In the genomic region with DNA sequence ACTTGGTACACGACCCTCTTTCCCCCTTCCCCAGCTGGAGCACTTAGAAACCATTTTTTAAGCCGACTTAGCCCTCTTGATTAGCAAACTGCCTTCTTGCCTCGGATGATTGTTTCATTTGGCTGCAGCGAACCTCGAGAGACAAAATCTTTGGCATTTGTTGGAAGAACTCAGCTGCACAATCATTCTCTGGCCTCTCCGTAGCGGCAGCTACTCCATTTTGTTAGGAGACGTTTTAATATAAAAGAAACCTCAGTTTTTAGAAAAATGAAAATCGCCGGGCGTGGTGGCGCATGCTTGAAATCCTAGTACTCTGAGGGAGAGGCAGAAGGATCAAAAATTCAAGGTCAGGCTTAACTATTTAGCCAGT, we compare ENCODE assay signal across 8 mouse cellular contexts. TPM values are rescaled to one million over a fixed set of nuclear protein-coding genes. Genes with fewer than 3 reads are reported as not detected.
DNase-seq lines count a peak whose midpoint lies in the region; ATAC-seq and TF ChIP-seq lines count a peak whose summit lies in the region.

No protein-coding gene starts in this region.

- H3K4me3 ChIP-seq in lung, postnatal 0 days (ENCODE audit: low read depth, low read length), result peak overlapping the region; percentile 59
- H3K4me3 ChIP-seq in macrophage (ENCODE audit: inconsistent target), result peak overlapping the region; percentile 60

- no peaks in the 10 kb centered on the region for H3K36me3 ChIP-seq in lung, postnatal 0 days (ENCODE audit: insufficient read depth, low read length)
- no peaks in the 10 kb centered on the region for H3K36me3 ChIP-seq in macrophage (ENCODE audit: inconsistent target)

- peaks cover 3% of the 10 kb centered on the region for H3K27me3 ChIP-seq in lung, postnatal 0 days (replicated peaks; ENCODE audit: insufficient read depth, low read length)

- H3K9me3 ChIP-seq in lung, postnatal 0 days (ENCODE audit: low read length), result no peaks in the 10 kb centered on the region

- H3K27ac ChIP-seq in lung, postnatal 0 days (ENCODE audit: low read length), result no peak overlapping the region
- peak overlapping the region; percentile 78 for H3K27ac ChIP-seq in macrophage

- H3K9ac ChIP-seq in lung, postnatal 0 days (replicated peaks; ENCODE audit: low read depth), result 0 out of 2 replicates have a peak overlapping the region, but pooled peaks have one; percentile 29

- TF ChIP-seq CTCF in lung, postnatal 0 days (IDR thresholded peaks at IDR 0.05), result no peak

- WGBS in lung, postnatal 0 days, result under 1% methylated on average over 12 of the region's 12 CpGs
- 2% methylated on average over 12 of the region's 12 CpGs for WGBS in macrophage (ENCODE audit: missing documents)

- intact Hi-C loops in gastrocnemius, postnatal 14 days (cut with DNase I; ENCODE audit: low total_unique reads), result loop anchor here (10.0 kb wide), 1 partner anchor 61 kb away; no protein-coding TSS in a partner anchor

- no peak for ATAC-seq in lung, postnatal 0 days

- no peak for TF ChIP-seq EP300 in lung, postnatal 0 days (IDR thresholded peaks at IDR 0.05)

- H3K79me2 ChIP-seq in macrophage (ENCODE audit: inconsistent target), result peaks cover 39% of the 10 kb centered on the region; the same call in 1 of the 2 replicates

- peak overlapping the region; percentile 100 for H3K4me2 ChIP-seq in lung, postnatal 0 days (replicated peaks; ENCODE audit: low read depth, low read length)

- H3K4me1 ChIP-seq in lung, postnatal 0 days (ENCODE audit: insufficient read depth, low read depth, low read length), result no peaks in the 10 kb centered on the region

- peak; percentile 13 for DNase-seq in embryo, embryonic 11.5 days (ENCODE audit: low read depth, low spot score)
- no peak for DNase-seq in embryo, embryonic 11 days
- no peak for DNase-seq in lung, postnatal 0 days (ENCODE audit: low spot score)
- no peak for DNase-seq in lung, postnatal 14 days
- peak; percentile 12 for DNase-seq in gastrocnemius, postnatal 14 days
- DNase-seq in urinary bladder, postnatal 10 days (ENCODE audit: low spot score), result no peak
- no peak for DNase-seq in kidney, postnatal 14 days

RNA-seq across cellular contexts. Expression of a gene that starts 31.9 kb away (rescaled TPM):
- 83.1 and 97.6 TPM in 2 replicates for polyA plus RNA-seq in lung, postnatal 0 days (2015; fragmentation: Nextera tagmentation; extraction: Ambion mirVana)
- 10 to 100 TPM; 61.5 to 64.8 TPM for total RNA-seq in gastrocnemius, postnatal 14 days (2021)
- total RNA-seq in macrophage (2018; cell fraction: chromatin; rRNA removed), result 100 to 1,000 TPM in 19 of 26 experiments, 10 to 100 TPM in 7; 68.0 to 379 (median 161) TPM
- total RNA-seq in macrophage (2018; cell fraction: cytosol; rRNA removed), result 100 to 1,000 TPM in 23 of 26 experiments, 10 to 100 TPM in 3; 98.1 to 272 (median 196) TPM
- total RNA-seq in macrophage (2018; cell fraction: nucleus; rRNA removed), result 100 to 1,000 TPM in 25 of 26 experiments, 10 to 100 TPM in 1; 88.0 to 420 (median 192) TPM
- polyA plus RNA-seq in macrophage (2018), result 78.5 to 135 TPM (median 91.9 TPM) in 3 replicates

RNA-seq across cellular contexts. Expression of a gene that starts 33.0 kb away (rescaled TPM):
- polyA plus RNA-seq in lung, postnatal 0 days (2015; fragmentation: Nextera tagmentation; extraction: Ambion mirVana), result 1.3 and 2.3 TPM in 2 replicates
- total RNA-seq in gastrocnemius, postnatal 14 days (2021), result 10 to 100 TPM; 33.6 to 37.2 TPM
- 100 to 1,000 TPM in 6 of 26 experiments, 10 to 100 TPM in 18, 1 to 10 TPM in 2; 8.1 to 132 (median 57.2) TPM for total RNA-seq in macrophage (2018; cell fraction: chromatin; rRNA removed)
- total RNA-seq in macrophage (2018; cell fraction: cytosol; rRNA removed), result 10 to 100 TPM in 21 of 26 experiments, 1 to 10 TPM in 5; 5.9 to 38.3 (median 17.0) TPM
- 100 to 1,000 TPM in 1 of 26 experiments, 10 to 100 TPM in 24, 1 to 10 TPM in 1; 9.2 to 104 (median 28.1) TPM for total RNA-seq in macrophage (2018; cell fraction: nucleus; rRNA removed)
- polyA plus RNA-seq in macrophage (2018), result 7.8 to 16.1 TPM (median 11.7 TPM) in 3 replicates

Comparison
In these comparisons a context has a peak if more than half of its experiments do, and no peak if none do; other contexts are left out.
1. DNase-seq: peak in embryo, embryonic 11.5 days (single experiment) and gastrocnemius, postnatal 14 days (single experiment); none in embryo, embryonic 11 days (single experiment), lung, postnatal 0 days (single experiment), lung, postnatal 14 days (single experiment), urinary bladder, postnatal 10 days (single experiment) and kidney, postnatal 14 days (single experiment).